Mouse (Mus musculus) embryonic fibroblast, embryonic 13.5 days (primary cell): ENCODE measurements at regions not wholly inside any gene's neighbourhood (a gene's known extent, or its start where the extent isn't known, plus 50 kb on each side); places are given as distances from the start of the nearest gene placed in this dataset.

Experiments
- CTCF ChIP-seq: IDR thresholded peaks from 2 replicates; pipeline ENCODE4 v1.5.1; 2011; ENCODE audit warnings: mild to moderate bottlenecking, control low read depth, low read length, moderate library complexity, borderline replicate concordance; ENCODE audit not compliant: insufficient read depth
- POLR2A ChIP-seq: IDR thresholded peaks from 2 replicates; pipeline ENCODE4 v1.6.1; 2011; ENCODE audit warnings: low read depth, mild to moderate bottlenecking, control low read depth, low read length, moderate library complexity

- TF ChIP-seq CTCF: no peak
- TF ChIP-seq POLR2A: no peak
Observed at GRCm38 (mm10) chr19:35157849-35158248, 235.7 kb downstream of the Kif20b start.
